Mouse (Mus musculus) liver, adult 2 months (tissue): Measurements from ENCODE around the gene Vasp. TPM values are rescaled to one million over a fixed set of nuclear protein-coding genes. Genes with fewer than 3 reads are reported as not detected.

Experiments
- DNase-seq: peaks from one replicate; pipeline ENCODE4 v3.0.0-alpha.2; 2011; ENCODE audit warnings: low read depth, low spot score; ENCODE audit errors: extremely low read depth
- H3K27ac ChIP-seq: fragments of 200-500 bp; replicated peaks from 2 replicates; pipeline ENCODE4 v1.5.1; 2012; ENCODE audit warnings: low read depth, mild to moderate bottlenecking, control low read depth, inconsistent platforms, low read length; ENCODE audit not compliant: insufficient read depth
- H3K27me3 ChIP-seq: fragments of 200-500 bp; 2 replicates; pipeline ENCODE4 v1.6.1; 2012; ENCODE audit warnings: mild to moderate bottlenecking, moderate library complexity, low read length, inconsistent platforms; ENCODE audit not compliant: control insufficient read depth, insufficient read depth
- H3K36me3 ChIP-seq: fragments of 200-500 bp; 2 replicates; pipeline ENCODE4 v1.6.1; 2012; ENCODE audit warnings: low read length, inconsistent platforms; ENCODE audit not compliant: control insufficient read depth, insufficient read depth
- H3K4me1 ChIP-seq: fragments of 200-500 bp; 2 replicates; pipeline ENCODE4 v1.6.1; 2011; ENCODE audit warnings: low read length; ENCODE audit not compliant: control insufficient read depth, insufficient read depth
- H3K4me3 ChIP-seq: fragments of 200-500 bp; 2 replicates; pipeline ENCODE4 v1.5.1; 2011; ENCODE audit warnings: low read depth, mild to moderate bottlenecking, control low read depth, low read length, moderate library complexity; ENCODE audit not compliant: insufficient read depth
- H3K79me2 ChIP-seq: fragments of 200-500 bp; 2 replicates; pipeline ENCODE4 v1.6.1; 2012; ENCODE audit warnings: inconsistent platforms, mild to moderate bottlenecking, low read length, moderate library complexity; ENCODE audit not compliant: control insufficient read depth, insufficient read depth
- H3K9ac ChIP-seq: fragments of 200-500 bp; 2 replicates; pipeline ENCODE4 v1.6.1; 2012; ENCODE audit warnings: low read depth, mild to moderate bottlenecking, control low read depth, inconsistent platforms, low read length
- CTCF ChIP-seq: fragments of 200-500 bp; IDR thresholded peaks from 2 replicates; pipeline ENCODE4 v1.5.1; 2011; ENCODE audit warnings: low read depth, low read length, control low read depth
- POLR2A ChIP-seq: fragments of 200-500 bp; IDR thresholded peaks from 2 replicates; pipeline ENCODE4 v1.6.1; 2011; ENCODE audit warnings: low read length, control low read depth; ENCODE audit not compliant: insufficient read depth; ENCODE audit errors: extremely low read depth
- WGBS: fragments of 180-500 bp; shearing (Covaris S2); methylation state at CpG from one replicate; pipeline ENCODE4 v1.1.7; 2018; 5-methylcytosine and 5-hydroxymethylcytosine counted together
- polyA plus RNA-seq: library from polyadenylated mRNA; depleted of rRNA; stranded (reverse); fragments of >200 nt; gene quantifications from 2 replicates; pipeline ENCODE4 v1.2.3, GENCODE M21; 2012
- total RNA-seq: library from RNA; depleted of rRNA; stranded (reverse); fragments of >200 nt; gene quantifications from 2 replicates; pipeline ENCODE4 v1.2.3, GENCODE M21; 2014

Gene Vasp
- total and polyA plus RNA-seq, 2 experiments, result 6.3 to 37.1 TPM

- DNase-seq, result no peak
- H3K9ac ChIP-seq, result no peak overlapping the region
- H3K27ac ChIP-seq, result no peak overlapping the region
- H3K79me2 ChIP-seq, result peaks cover 25% of the 10 kb centered on the region; the same call in 1 of the 2 replicates
- peaks cover 12% of the 10 kb centered on the region for H3K4me1 ChIP-seq
- no peak for TF ChIP-seq POLR2A
- no peak for TF ChIP-seq CTCF
- no peaks in the 10 kb centered on the region for H3K36me3 ChIP-seq
- H3K4me3 ChIP-seq, result no peak overlapping the region
- WGBS, result 81% methylated on average over 4 of the region's 4 CpGs
- no peaks in the 10 kb centered on the region for H3K27me3 ChIP-seq
Measured at GRCm38 (mm10) chr7:19239986-19240385, 31.6 kb downstream of the Vasp start.

- no peaks in the 10 kb centered on the region for H3K36me3 ChIP-seq
- H3K27me3 ChIP-seq, result no peaks in the 10 kb centered on the region
- WGBS, result 0% methylated on average over 1 of the region's 1 CpGs
- H3K27ac ChIP-seq, result no peak overlapping the region
- no peak overlapping the region for H3K4me3 ChIP-seq
- DNase-seq, result peak; percentile 51
- peaks cover 25% of the 10 kb centered on the region; the same call in 1 of the 2 replicates for H3K79me2 ChIP-seq
- peaks cover 16% of the 10 kb centered on the region for H3K4me1 ChIP-seq
- TF ChIP-seq CTCF, result peak; percentile 95
- TF ChIP-seq POLR2A, result no peak
- no peak overlapping the region for H3K9ac ChIP-seq
Measured at GRCm38 (mm10) chr7:19239423-19239822, 32.2 kb downstream of the Vasp start.

GRCm38 (mm10) chr7:19238344-19238743, 33.3 kb downstream of the Vasp start:
- H3K9ac ChIP-seq, result no peak overlapping the region
- WGBS, result 86% methylated on average over 4 of the region's 4 CpGs
- H3K4me1 ChIP-seq, result peaks cover 18% of the 10 kb centered on the region
- no peak overlapping the region for H3K27ac ChIP-seq
- TF ChIP-seq CTCF (no peak), POLR2A (no peak)
- H3K36me3 ChIP-seq, result no peaks in the 10 kb centered on the region
- H3K79me2 ChIP-seq, result peaks cover 25% of the 10 kb centered on the region; the same call in 1 of the 2 replicates
- DNase-seq, result no peak
- no peak overlapping the region for H3K4me3 ChIP-seq
- H3K27me3 ChIP-seq, result no peaks in the 10 kb centered on the region

DNA sequence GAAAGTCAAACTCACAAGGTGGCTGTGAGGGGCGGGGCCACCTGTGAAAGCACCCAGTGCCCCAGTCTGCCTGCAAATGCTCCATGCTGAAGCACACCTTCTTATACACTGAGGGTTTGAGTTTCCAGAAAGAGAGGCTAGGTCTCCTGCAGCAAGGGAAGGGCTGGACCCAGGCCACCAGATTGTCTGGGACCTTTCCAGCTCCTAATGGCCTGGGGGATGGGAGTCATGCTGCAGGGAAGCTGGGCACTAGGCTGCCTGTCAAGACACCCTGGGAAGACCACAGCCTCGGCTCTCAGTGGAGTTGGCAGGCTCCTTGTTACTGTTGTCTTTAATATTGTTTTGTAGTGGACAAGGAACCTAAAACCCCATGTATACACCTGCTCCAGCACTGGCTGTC, 35.2 kb downstream of the Vasp start:
- no peak overlapping the region for H3K4me3 ChIP-seq
- H3K9ac ChIP-seq, result peak overlapping the region; percentile 21; the same call in 1 of the 2 replicates
- DNase-seq, result peak; percentile 29
- H3K36me3 ChIP-seq, result no peaks in the 10 kb centered on the region
- WGBS, result 63% methylated on average over 2 of the region's 2 CpGs
- no peaks in the 10 kb centered on the region for H3K27me3 ChIP-seq
- peaks cover 37% of the 10 kb centered on the region; the same call in 1 of the 2 replicates for H3K79me2 ChIP-seq
- peak overlapping the region; percentile 89 for H3K27ac ChIP-seq
- TF ChIP-seq CTCF (no peak), POLR2A (no peak)
- H3K4me1 ChIP-seq, result peaks cover 34% of the 10 kb centered on the region

- H3K4me3 ChIP-seq, result no peak overlapping the region
- no peaks in the 10 kb centered on the region for H3K36me3 ChIP-seq
- H3K79me2 ChIP-seq, result peaks cover 36% of the 10 kb centered on the region; the same call in 1 of the 2 replicates
- TF ChIP-seq POLR2A (no peak), CTCF (no peak)
- H3K27ac ChIP-seq, result peak overlapping the region; percentile 89
- DNase-seq, result peak; percentile 97
- H3K9ac ChIP-seq, result 0 out of 2 replicates have a peak overlapping the region, but pooled peaks have one; percentile 13
- 24% methylated on average over 2 of the region's 2 CpGs for WGBS
- peaks cover 45% of the 10 kb centered on the region for H3K4me1 ChIP-seq
- no peaks in the 10 kb centered on the region for H3K27me3 ChIP-seq
Measured at GRCm38 (mm10) chr7:19235092-19235671, 36.4 kb downstream of the Vasp start.

DNA sequence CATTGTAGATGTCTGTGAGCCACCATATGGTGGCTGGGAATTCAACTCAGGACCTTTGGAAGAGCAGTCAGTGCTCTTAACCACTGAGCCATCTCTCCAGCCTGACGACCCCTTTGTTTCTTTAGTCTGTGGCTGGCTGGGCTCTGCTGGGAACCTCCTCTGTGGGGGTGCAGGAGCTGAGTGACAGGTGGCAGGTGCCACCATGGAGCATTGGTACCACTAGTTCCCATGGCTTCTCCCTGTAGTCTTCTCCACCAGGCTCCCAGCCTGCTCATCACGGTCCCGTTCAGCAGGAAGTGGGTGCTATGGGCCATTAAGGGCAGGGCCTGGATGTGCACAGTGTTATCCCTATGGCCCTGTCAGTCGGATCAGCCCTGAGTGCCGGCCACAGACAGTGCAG, 37.0 kb downstream of the Vasp start:
- no peak overlapping the region for H3K4me3 ChIP-seq
- peak overlapping the region; percentile 89 for H3K27ac ChIP-seq
- no peaks in the 10 kb centered on the region for H3K36me3 ChIP-seq
- 60% methylated on average over 5 of the region's 5 CpGs for WGBS
- H3K27me3 ChIP-seq, result no peaks in the 10 kb centered on the region
- TF ChIP-seq CTCF (no peak), POLR2A (no peak)
- peak overlapping the region; percentile 13 for H3K9ac ChIP-seq
- H3K4me1 ChIP-seq, result peaks cover 47% of the 10 kb centered on the region
- DNase-seq, result no peak
- peaks cover 32% of the 10 kb centered on the region; the same call in 1 of the 2 replicates for H3K79me2 ChIP-seq
